Mouse (Mus musculus) layer of hippocampus, adult 2 months (tissue): ENCODE measurements around the gene Lemd2. TPM values are rescaled to one million over a fixed set of nuclear protein-coding genes. Genes with fewer than 3 reads are reported as not detected.
A peak's percentile ranks its signal among the peaks of the same experiment; 100 is the strongest.
"Not testable (repeated sequence)": the region's sequence is repeated elsewhere in the genome, so short reads cannot be mapped to it uniquely, and the experiment has no call there.

Source experiments
- DNase-seq, 2 experiments: peaks; one replicate each; pipeline ENCODE4 v3.0.0; 2022; ENCODE audit warnings: low spot score in 2 of 2
- H3K27ac ChIP-seq: fragments of 200-600 bp; 2 replicates; pipeline ENCODE4 v1.8.1; 2022
- H3K4me3 ChIP-seq: fragments of 200-600 bp; 2 replicates; pipeline ENCODE4 v1.8.1; 2022; ENCODE audit warnings: mild to moderate bottlenecking
- CTCF ChIP-seq: fragments of 200-600 bp; conservative IDR thresholded peaks from 2 replicates; pipeline ENCODE4 v1.8.1; 2022; ENCODE audit warnings: antibody characterized with exemption, mild to moderate bottlenecking, moderate library complexity
- total RNA-seq, 2 experiments: library from RNA; stranded (reverse); gene quantifications; 2 replicates each; pipeline ENCODE4 v1.2.3; 2021

Gene Lemd2
- total RNA-seq, 2 experiments from 2014 or later = 44.6 to 44.7 TPM

DNA sequence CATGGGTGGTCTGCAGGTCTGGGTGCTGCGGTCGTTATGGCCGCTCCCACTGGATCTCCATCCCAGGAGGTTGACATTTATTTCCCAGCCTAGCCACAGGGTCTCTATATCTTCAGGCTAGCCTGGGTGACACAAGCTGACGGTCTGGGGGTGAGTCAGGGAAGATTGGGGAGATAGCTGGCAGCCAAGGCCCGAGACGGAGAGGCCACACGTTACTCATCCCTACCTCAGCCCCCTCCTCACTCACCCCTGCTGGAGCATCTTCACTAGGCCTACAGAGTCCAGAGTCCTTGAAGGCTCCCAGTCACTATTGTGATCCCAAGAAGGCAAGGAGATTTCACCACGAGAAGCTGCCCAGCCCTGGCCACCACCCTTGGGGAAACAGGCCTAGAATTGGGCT, 33.5 kb upstream of the Lemd2 start:
- no peak for DNase-seq
- H3K27ac ChIP-seq = no peak overlapping the region
- H3K4me3 ChIP-seq = no peak overlapping the region
- no peak for TF ChIP-seq CTCF

DNA sequence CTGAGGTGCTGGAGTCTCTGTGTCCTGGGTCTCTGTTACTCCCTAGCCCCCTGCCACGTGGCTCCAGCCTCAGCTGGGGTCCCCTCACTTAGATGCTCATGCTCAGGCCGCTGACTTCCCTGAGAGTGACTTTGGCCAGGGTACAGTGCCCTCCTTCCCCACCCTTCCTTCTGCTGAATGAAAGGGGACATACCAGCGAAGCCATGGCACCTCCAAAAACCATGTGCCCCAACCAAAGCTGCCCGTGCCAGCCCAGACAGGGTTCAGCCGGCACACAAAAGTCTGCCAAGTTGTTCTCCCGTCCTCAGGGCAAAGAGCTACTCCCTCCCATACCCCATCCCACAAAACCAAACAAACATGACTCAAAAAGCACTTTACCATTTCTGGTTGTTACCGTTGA, 29.0 kb upstream of the Lemd2 start:
- DNase-seq = no peak
- no peak for TF ChIP-seq CTCF
- Histone ChIP-seq H3K27ac (no peak overlapping the region), H3K4me3 (no peak overlapping the region)

DNA sequence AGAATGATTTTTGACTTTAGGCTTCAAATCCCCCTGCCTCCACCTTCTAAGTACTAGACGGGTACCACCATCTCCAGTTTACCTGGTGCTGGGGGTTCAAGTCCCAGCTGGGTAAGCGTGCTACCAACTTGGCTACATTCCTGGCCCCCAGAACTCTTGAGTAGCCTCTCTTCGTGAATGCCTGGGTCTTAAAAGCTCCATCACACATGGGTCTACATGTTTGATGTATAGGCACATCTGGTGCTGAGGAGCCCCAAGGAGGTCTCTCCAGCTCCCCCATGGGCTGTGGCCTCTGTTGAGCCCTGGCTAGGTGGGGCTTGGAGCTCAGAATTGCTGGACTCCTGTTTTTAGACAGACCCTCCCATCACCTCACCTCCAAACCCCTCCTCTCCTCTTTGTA, 27.9 kb upstream of the Lemd2 start:
- DNase-seq = no peak
- no peak overlapping the region for H3K4me3 ChIP-seq
- TF ChIP-seq CTCF = no peak
- no peak overlapping the region for H3K27ac ChIP-seq

DNA sequence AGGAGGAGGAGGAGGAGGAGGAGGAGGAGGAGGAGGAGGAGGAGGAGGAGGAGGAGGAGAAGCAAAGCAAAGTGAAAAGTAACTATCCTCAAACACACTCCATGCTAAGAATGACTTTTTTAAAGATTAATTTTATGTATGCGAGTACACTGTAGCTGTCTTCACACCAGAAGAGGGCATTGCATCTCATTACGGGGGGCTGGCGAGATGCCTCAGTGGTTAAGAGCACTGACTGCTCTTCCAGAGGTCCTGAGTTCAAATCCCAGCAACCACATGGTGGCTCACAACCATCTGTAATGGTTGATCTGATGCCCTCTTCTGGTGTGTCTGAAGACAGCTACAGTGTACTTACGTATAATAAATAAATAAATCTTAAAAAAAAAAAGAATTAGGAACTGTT, 27.3 kb upstream of the Lemd2 start:
- not testable (repeated sequence) for H3K27ac ChIP-seq, DNase-seq, H3K4me3 ChIP-seq
- peak; percentile 47 for TF ChIP-seq CTCF

DNA sequence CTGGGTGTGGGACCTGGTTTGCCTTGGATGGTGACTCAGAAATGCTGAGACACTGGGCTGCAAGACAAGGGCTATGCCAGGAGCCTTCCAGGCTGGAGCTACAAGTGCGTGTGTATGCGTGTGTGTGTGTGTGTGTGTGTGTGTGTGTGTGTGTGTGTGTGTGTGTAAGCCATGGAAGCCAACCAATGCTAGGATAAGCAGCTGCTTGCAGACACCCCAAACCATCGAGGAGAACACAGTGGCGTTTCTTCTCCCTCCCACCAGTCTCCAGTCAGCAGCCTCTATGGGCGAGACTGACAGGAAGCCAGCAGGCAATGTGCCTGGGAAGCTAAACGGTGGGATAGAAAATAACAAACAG, 26.9 kb upstream of the Lemd2 start:
- H3K27ac ChIP-seq = no peak overlapping the region
- H3K4me3 ChIP-seq = no peak overlapping the region
- peak; percentile 57 to 78 for DNase-seq
- no peak for TF ChIP-seq CTCF

DNA sequence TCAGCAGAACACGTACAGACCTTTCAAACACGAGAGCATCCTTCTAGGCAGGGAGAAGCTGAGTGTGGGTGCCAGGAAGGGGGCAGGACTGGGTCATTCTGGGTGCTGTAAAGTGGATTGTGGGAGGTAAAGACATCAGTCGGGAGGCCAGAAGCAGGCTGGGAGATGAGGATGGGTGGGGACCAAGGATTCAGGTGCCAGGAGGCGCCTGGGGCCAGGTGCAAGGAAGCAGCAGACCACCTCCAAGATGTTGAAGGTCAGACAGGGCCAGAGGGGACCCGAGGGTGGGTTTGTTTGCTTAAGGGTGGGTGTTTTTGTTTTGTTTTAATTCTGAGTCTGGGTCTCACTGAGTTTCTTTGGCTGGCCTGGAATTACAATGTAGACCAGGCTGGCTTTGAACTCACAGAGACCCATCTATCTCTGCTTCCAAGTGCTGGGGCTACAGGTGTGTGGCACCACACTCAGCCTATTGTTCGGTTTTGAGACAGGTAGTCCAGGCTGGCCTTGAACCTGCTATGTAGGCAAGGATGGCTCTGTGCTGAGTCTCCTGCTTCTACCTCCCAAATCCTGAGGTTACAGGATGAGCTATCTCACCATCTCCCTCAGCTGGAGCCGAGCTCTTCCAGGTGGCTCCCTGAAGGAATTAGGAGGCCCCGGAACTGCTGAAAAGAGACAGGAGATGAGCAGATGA, 26.3 kb upstream of the Lemd2 start:
- TF ChIP-seq CTCF = no peak
- Histone ChIP-seq H3K4me3 (no peak overlapping the region), H3K27ac (no peak overlapping the region)
- DNase-seq = no peak

DNA sequence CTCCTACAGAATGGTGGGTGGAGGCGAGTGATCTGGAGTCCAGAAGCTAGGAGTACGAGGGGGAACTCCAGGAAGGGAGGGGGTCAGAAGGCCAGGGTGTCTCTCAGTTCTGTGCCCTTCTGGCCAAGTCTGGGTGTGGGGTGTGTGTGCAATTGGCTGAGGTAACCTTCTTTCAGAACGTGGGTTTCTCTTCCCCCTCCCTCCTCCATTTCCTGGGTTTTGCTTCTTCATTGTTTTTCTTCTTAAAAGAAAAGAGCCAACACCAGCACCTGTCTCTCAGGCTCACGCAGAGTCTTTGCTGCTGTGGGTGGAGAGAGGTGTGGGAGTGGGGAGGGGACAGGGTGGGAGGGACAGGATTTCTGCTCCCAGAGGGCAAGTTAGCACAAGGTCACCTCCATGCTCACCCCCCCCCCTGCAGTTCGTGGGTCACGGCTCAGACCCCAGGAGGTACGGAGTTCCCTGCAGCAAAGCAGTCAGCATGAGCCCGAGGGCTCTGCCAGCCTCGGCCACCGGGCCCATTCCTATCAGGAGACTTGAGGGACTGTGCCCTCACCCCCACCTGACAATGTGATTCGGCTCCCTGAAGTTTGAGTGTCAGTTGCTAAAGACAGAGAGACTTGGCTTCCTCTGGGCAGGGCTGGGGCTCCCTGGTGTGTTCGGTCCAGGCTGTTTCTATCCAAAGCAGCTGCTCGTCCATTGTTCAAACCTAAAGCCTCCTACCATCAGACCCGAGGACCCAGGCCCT, 25.6 kb upstream of the Lemd2 start:
- TF ChIP-seq CTCF = no peak
- Histone ChIP-seq H3K27ac (no peak overlapping the region), H3K4me3 (no peak overlapping the region)
- DNase-seq = no peak

DNA sequence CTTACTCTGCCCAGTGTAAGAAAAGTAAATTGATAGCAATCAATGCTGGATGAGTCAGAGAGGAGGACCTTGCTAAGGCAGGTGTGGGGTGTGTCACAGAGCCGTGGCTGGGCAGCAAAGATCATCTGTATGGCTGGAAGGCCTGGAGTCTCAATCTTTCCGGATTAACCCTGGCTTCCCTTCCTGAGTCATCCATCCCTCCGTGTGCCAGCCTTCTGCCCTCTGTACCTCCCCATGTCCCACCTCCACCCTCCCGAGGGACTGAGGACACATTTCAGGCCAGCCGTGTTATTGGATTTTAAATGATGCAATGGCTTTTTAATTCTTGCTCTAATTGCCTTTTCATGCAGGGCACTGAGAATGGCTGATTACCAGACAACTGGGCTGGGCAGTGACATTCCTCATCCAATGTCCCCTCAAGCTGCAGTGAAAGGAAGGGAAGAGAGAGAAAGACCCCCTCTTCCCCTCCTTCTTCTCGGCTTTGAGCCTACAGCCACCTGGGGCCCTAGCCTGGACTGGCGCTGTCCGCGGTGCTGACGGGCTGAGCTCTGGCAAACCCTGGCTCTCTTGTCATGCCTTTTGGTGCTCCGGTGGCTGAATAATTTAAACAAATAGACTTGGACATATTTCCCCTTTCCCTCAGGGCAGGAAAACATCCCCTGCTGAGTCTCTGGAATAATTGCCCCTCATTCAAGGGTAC, 24.1 kb upstream of the Lemd2 start:
- H3K4me3 ChIP-seq = no peak overlapping the region
- TF ChIP-seq CTCF = no peak
- H3K27ac ChIP-seq = no peak overlapping the region
- no peak for DNase-seq

DNA sequence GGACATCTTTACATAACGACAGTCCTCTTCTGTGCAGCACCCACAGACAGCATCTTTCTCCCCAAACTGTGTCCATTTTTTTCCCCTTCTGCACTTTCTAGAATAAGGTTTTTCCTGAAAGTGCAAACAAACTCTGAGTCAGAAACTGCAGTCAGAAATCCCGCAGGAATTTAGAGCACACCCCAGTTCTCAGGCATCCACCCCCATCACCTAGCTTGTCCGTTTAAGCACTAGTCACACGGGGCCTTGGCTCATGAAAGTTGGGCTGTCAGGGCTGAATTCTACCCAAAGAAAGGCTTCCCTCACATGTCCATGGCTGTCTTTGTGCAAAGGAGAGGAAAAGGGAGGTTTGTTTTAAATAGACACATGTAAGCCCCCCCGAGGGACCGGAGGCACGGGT, 23.0 kb upstream of the Lemd2 start:
- DNase-seq = no peak
- H3K27ac ChIP-seq = no peak overlapping the region
- no peak overlapping the region for H3K4me3 ChIP-seq
- TF ChIP-seq CTCF = no peak

DNA sequence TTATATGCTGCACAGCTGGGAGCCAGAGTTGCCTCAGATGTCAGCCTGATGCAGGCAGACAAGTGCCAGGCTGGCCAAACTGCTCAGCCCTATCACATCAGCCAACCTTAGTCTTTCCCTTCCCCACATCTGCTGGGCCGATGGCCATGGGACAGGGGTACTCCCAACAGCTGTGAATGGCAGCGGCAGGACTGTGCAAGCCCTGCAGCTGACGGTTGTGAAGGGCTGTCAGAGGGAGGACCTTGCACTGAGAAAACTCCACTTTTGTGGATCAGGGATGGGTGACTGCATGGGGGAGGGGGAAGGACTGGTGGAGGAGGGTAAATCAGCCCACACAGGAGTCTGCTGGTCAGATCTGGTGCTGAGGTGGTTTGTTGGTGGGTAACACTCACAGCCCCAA, 22.4 kb upstream of the Lemd2 start:
- Histone ChIP-seq H3K4me3 (no peak overlapping the region), H3K27ac (no peak overlapping the region)
- no peak for DNase-seq
- no peak for TF ChIP-seq CTCF

DNA sequence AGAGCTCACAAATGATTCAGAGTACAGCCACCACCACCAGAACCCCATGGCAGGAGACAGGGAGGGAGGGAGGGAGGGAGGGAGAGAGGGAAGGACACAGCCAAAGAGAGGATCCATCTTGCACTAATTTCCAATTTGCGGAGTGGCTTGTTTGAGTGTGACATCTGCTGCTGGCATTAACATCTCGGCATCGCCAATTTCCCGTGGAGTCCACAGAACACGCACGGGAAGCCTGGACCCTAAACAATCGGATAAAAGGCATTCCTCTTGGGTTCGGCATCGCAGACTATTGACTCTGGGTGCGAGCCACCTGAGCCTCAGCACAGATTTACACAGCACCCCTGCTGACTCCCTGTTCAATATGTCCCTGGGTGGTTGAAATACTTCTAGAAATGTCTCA, 21.5 kb upstream of the Lemd2 start:
- Histone ChIP-seq H3K27ac (no peak overlapping the region), H3K4me3 (no peak overlapping the region)
- no peak for DNase-seq
- TF ChIP-seq CTCF = no peak

DNA sequence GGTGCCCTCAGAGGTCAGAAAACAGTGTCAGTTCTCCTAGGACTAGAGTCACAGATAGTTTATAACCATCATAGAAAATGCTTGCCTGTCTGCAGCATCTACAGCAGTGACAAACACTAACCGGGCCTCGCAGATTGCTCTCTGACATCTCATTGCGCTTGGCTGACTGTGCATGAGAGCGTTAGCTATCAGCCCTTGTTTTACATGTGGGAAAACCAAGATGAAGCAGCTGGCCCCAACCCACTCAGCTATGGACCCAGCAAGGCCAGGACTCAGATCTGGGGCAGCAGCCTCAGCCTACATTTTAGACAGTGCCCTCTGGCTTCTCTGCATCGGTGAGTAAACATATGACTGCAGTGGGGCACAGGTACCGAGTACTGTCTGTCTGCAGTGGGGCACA, 19.6 kb upstream of the Lemd2 start:
- Histone ChIP-seq H3K4me3 (no peak overlapping the region), H3K27ac (no peak overlapping the region)
- TF ChIP-seq CTCF = no peak
- no peak for DNase-seq

DNA sequence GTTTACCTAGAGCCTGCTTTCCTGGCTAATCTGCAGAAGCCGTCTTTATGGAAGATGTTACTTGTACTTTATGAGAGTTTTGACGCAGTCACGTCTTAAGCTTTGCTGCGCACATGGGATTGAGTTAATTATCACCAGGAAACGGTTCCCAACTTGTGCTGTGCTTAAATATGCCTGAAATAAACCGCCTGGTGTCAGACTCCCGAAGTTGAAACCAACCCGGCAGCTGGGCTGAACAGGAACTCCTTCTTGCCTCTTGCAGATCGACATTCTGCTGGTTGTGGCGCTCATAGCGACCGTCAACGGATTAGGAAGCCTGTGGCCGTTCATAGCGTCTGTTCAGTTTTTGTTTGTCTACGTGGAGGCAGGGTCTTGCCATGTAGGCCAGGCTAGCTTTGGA, 17.3 kb upstream of the Lemd2 start:
- peak; percentile 31 for TF ChIP-seq CTCF
- peak; percentile 62 to 74 for DNase-seq
- H3K4me3 ChIP-seq = no peak overlapping the region

DNA sequence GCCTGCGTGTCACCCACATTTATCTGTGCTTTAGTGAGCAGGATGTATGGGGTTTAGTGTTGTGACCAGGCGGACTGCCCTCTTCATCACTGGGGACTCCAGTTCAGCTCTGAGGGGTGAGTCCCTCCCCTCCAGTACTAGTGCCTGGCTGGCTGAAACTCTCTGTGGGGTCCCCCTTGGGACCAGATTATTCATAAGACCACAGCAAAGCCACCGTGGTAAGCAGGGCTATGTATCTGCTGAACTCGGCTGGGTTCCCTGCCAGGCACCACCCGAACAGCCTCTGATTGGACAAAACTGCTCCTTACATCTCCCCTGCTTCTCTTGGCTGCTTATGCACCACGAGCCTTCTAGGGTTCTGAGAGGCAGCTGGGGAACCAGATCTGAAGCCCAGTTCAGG, 14.6 kb upstream of the Lemd2 start:
- no peak for TF ChIP-seq CTCF
- no peak overlapping the region for H3K27ac ChIP-seq
- no peak for DNase-seq
- H3K4me3 ChIP-seq = no peak overlapping the region

More for the DNA sequence above, 17.3 kb upstream of the Lemd2 start:
- no peak overlapping the region for H3K27ac ChIP-seq
